Mouse (Mus musculus): ENCODE results near the gene Luzp4.
"Not testable (repeated sequence)": the region's sequence is repeated elsewhere in the genome, so short reads cannot be mapped to it uniquely, and the experiment has no call there.

The Luzp4 gene

GRCm38 (mm10) chrX:148857340-148857739 is at the start of gene Luzp4:
Luzp4 (plus strand) TSS chrX:148857640.
- not testable (repeated sequence) for DNase-seq (ENCODE audit: low read depth)

DNA sequence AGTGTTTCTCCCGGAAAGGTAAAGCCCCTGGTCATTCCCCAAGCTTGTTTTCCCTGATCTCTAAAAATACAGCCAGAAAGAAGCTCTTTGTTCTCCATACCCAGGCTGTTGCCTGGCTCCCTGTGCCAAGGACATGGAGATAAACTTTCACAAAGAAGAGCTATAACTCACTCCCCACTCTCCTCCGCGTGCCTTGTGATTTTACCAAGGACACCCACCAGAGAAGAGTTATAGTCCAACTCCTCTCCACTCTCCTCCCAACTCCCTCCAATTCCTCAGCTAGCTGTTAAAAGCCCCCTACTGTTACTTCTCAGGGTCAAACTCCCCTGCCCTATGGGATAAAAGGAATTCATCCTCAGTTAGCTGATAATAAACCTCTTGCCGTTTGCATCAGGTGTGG is 15.6 kb upstream of the Luzp4 start:
- not testable (repeated sequence) for DNase-seq (ENCODE audit: low read depth)

All from c-Kit-positive CD71-negative TER-119-negative erythroid progenitor cells, embryonic 14.5 days (primary cell).